Mouse (Mus musculus) midbrain, embryonic 14.5 days (tissue): ENCODE measurements around the gene Spag7. TPM values are rescaled to one million over a fixed set of nuclear protein-coding genes. Genes with fewer than 3 reads are reported as not detected.
A peak's percentile ranks its signal among the peaks of the same experiment; 100 is the strongest.

Experiments used
- ATAC-seq: fragments of 200-750 bp; cut with Nextera tagmentation; 2 replicates; pipeline ENCODE4 v1.8.0; 2017; ENCODE audit warnings: moderate number of reproducible peaks, moderate library complexity; ENCODE audit not compliant: low FRiP score, low TSS enrichment
- DNase-seq: peaks from one replicate; pipeline ENCODE4 v3.0.0-alpha.2; 2015
- H3K27ac ChIP-seq: fragments of 300-500 bp; sonication (generic); replicated peaks from 2 replicates; pipeline ENCODE4 v1.5.1; 2014; ENCODE audit warnings: mild to moderate bottlenecking, low read depth, low read length, moderate library complexity
- H3K27me3 ChIP-seq: fragments of 300-500 bp; sonication (generic); 2 replicates; pipeline ENCODE4 v1.6.1; 2014; ENCODE audit warnings: low read length, control low read depth, mixed read lengths; ENCODE audit not compliant: control insufficient read depth, insufficient read depth
- H3K36me3 ChIP-seq: fragments of 300-500 bp; sonication (generic); 2 replicates; pipeline ENCODE4 v1.6.1; 2014; ENCODE audit warnings: low read length, control low read depth; ENCODE audit not compliant: control insufficient read depth, insufficient read depth
- H3K4me1 ChIP-seq: fragments of 300-500 bp; sonication (generic); 2 replicates; pipeline ENCODE4 v1.6.1; 2014; ENCODE audit warnings: mild to moderate bottlenecking, antibody characterized with exemption, low read length, control low read depth; ENCODE audit not compliant: control insufficient read depth, insufficient read depth
- H3K4me2 ChIP-seq: fragments of 300-500 bp; sonication (generic); 2 replicates; pipeline ENCODE4 v1.6.1; 2014; ENCODE audit warnings: mild to moderate bottlenecking, low read length, moderate library complexity
- H3K4me3 ChIP-seq: fragments of 300-500 bp; sonication (generic); replicated peaks from 2 replicates; pipeline ENCODE4 v1.5.1; 2014; ENCODE audit warnings: low read depth, low read length
- H3K9ac ChIP-seq: fragments of 300-500 bp; sonication (generic); replicated peaks from 2 replicates; pipeline ENCODE4 v1.6.1; 2014; ENCODE audit warnings: mild to moderate bottlenecking, low read length, moderate library complexity
- H3K9me3 ChIP-seq: fragments of 300-500 bp; sonication (generic); 2 replicates; pipeline ENCODE4 v1.6.1; 2016; ENCODE audit warnings: low read length, control low read depth, mixed read lengths; ENCODE audit not compliant: control insufficient read depth
- WGBS: fragments of 180-500 bp; shearing (Covaris S2); extraction: QIAGEN DNeasy Blood & Tissue Kit; methylation state at CpG from one replicate; pipeline ENCODE4 v1.1.7; 2014; 5-methylcytosine and 5-hydroxymethylcytosine counted together
- polyA plus RNA-seq: library from polyadenylated mRNA; unstranded; fragments of >200 nt; fragmentation: Nextera tagmentation; extraction: Ambion mirVana; gene quantifications from 2 replicates; pipeline ENCODE4 v1.2.1, GENCODE M21; 2014

Spag7 gene
- polyA plus RNA-seq: 101 and 132 TPM in 2 replicates

- H3K4me2 ChIP-seq: peak within 1 kb of the TSS; percentile 79
- no peaks in the 10 kb centered on the region for H3K9me3 ChIP-seq
- under 1% methylated on average over 44 of the region's 44 CpGs for WGBS
- peaks cover 19% of the 10 kb centered on the region for H3K4me1 ChIP-seq
- peak within 1 kb of the TSS; percentile 65 for H3K4me3 ChIP-seq
- ATAC-seq (peak; percentile 96), DNase-seq (peak; percentile 97)
- H3K27ac ChIP-seq: peak within 1 kb of the TSS; percentile 96
- peaks cover 37% of the 10 kb centered on the region for H3K36me3 ChIP-seq
- H3K27me3 ChIP-seq: no peaks in the 10 kb centered on the region
- H3K9ac ChIP-seq: peak within 1 kb of the TSS; percentile 72
Measured at GRCm38 (mm10) chr11:70668771-70669505, at the start of gene Spag7. Gene Spag7 (minus strand): TSS chr11:70669416.

GRCm38 (mm10) chr11:70718481-70718880, 49.3 kb upstream of the Spag7 start:
- ATAC-seq (no peak), DNase-seq (no peak)
- WGBS: 89% methylated on average over 5 of the region's 5 CpGs
- Histone ChIP-seq H3K27me3 (no peaks in the 10 kb centered on the region), H3K4me1 (no peaks in the 10 kb centered on the region), H3K9me3 (no peaks in the 10 kb centered on the region), H3K27ac (no peak overlapping the region), H3K9ac (no peak overlapping the region), H3K4me2 (no peak overlapping the region), H3K36me3 (peaks cover 67% of the 10 kb centered on the region), H3K4me3 (no peak overlapping the region)

GRCm38 (mm10) chr11:70715832-70716231, 46.6 kb upstream of the Spag7 start:
- ATAC-seq (no peak), DNase-seq (no peak)
- Histone ChIP-seq H3K9ac (no peak overlapping the region; the same call in 1 of the 2 replicates), H3K27me3 (no peaks in the 10 kb centered on the region), H3K4me3 (no peak overlapping the region), H3K36me3 (peaks cover 69% of the 10 kb centered on the region), H3K27ac (no peak overlapping the region), H3K4me2 (no peak overlapping the region), H3K4me1 (no peaks in the 10 kb centered on the region), H3K9me3 (no peaks in the 10 kb centered on the region)
- 75% methylated on average over 6 of the region's 6 CpGs for WGBS

GRCm38 (mm10) chr11:70713222-70713621, 44.0 kb upstream of the Spag7 start:
- peaks cover 67% of the 10 kb centered on the region for H3K36me3 ChIP-seq
- no peaks in the 10 kb centered on the region for H3K27me3 ChIP-seq

GRCm38 (mm10) chr11:70711026-70711425, 41.8 kb upstream of the Spag7 start:
- WGBS: 96% methylated on average over 10 of the region's 10 CpGs

More at GRCm38 (mm10) chr11:70713222-70713621, 44.0 kb upstream of the Spag7 start:
- no peak overlapping the region for H3K4me3 ChIP-seq
- DNase-seq: no peak
- no peaks in the 10 kb centered on the region for H3K9me3 ChIP-seq
- WGBS: 90% methylated on average over 6 of the region's 6 CpGs
- no peak for ATAC-seq
- no peak overlapping the region for H3K9ac ChIP-seq
- H3K4me2 ChIP-seq: no peak overlapping the region
- H3K4me1 ChIP-seq: no peaks in the 10 kb centered on the region
- H3K27ac ChIP-seq: no peak overlapping the region

GRCm38 (mm10) chr11:70706127-70706526, 36.9 kb upstream of the Spag7 start:
- Histone ChIP-seq H3K4me3 (no peak overlapping the region), H3K9me3 (no peaks in the 10 kb centered on the region), H3K36me3 (peaks cover 73% of the 10 kb centered on the region), H3K9ac (no peak overlapping the region), H3K4me2 (no peak overlapping the region), H3K27me3 (no peaks in the 10 kb centered on the region), H3K27ac (no peak overlapping the region), H3K4me1 (peaks cover 13% of the 10 kb centered on the region)
- WGBS: 98% methylated on average over 3 of the region's 3 CpGs
- DNase-seq: no peak
- no peak for ATAC-seq

More at GRCm38 (mm10) chr11:70711026-70711425, 41.8 kb upstream of the Spag7 start:
- peaks cover 69% of the 10 kb centered on the region for H3K36me3 ChIP-seq
- no peak overlapping the region for H3K4me2 ChIP-seq
- H3K4me1 ChIP-seq: no peaks in the 10 kb centered on the region
- no peaks in the 10 kb centered on the region for H3K27me3 ChIP-seq
- no peak for ATAC-seq
- no peak for DNase-seq
- H3K27ac ChIP-seq: no peak overlapping the region
- H3K9ac ChIP-seq: no peak overlapping the region
- no peak overlapping the region for H3K4me3 ChIP-seq
- no peaks in the 10 kb centered on the region for H3K9me3 ChIP-seq

- peaks cover 18% of the 10 kb centered on the region for H3K4me1 ChIP-seq
- no peak overlapping the region for H3K4me3 ChIP-seq
- H3K9me3 ChIP-seq: no peaks in the 10 kb centered on the region
- H3K9ac ChIP-seq: peak overlapping the region; percentile 36; the same call in 1 of the 2 replicates
- no peaks in the 10 kb centered on the region for H3K27me3 ChIP-seq
- no peak overlapping the region for H3K4me2 ChIP-seq
- DNase-seq (no peak), ATAC-seq (no peak)
- WGBS: 82% methylated on average over 6 of the region's 6 CpGs
- peaks cover 41% of the 10 kb centered on the region for H3K36me3 ChIP-seq
- H3K27ac ChIP-seq: no peak overlapping the region
Measured at GRCm38 (mm10) chr11:70702781-70703180, 33.6 kb upstream of the Spag7 start.

- H3K27ac ChIP-seq: no peak overlapping the region
- H3K4me1 ChIP-seq: peaks cover 18% of the 10 kb centered on the region
- peak overlapping the region; percentile 36; the same call in 1 of the 2 replicates for H3K9ac ChIP-seq
- 81% methylated on average over 6 of the region's 6 CpGs for WGBS
- ATAC-seq (no peak), DNase-seq (no peak)
- H3K36me3 ChIP-seq: peaks cover 35% of the 10 kb centered on the region
- no peaks in the 10 kb centered on the region for H3K9me3 ChIP-seq
- H3K27me3 ChIP-seq: no peaks in the 10 kb centered on the region
- H3K4me2 ChIP-seq: peak overlapping the region; percentile 81
- peak overlapping the region; percentile 87; the same call in 1 of the 2 replicates for H3K4me3 ChIP-seq
Measured at GRCm38 (mm10) chr11:70701984-70702733, 32.9 kb upstream of the Spag7 start.
